Mouse (Mus musculus): ENCODE measurements around the gene Acss2. TPM values are rescaled to one million over a fixed set of nuclear protein-coding genes. Genes with fewer than 3 reads are reported as not detected.
"Not testable (repeated sequence)": the region's sequence is repeated elsewhere in the genome, so short reads cannot be mapped to it uniquely, and the experiment has no call there.

Acss2 gene
- polyA plus RNA-seq, 1 experiment from 2014 or later = 25.8 TPM

- no peak overlapping the region for H3K27ac ChIP-seq (ENCODE audit: low read length)
- no peak overlapping the region for H3K9ac ChIP-seq (ENCODE audit: low read depth, low read length)
- no peak for ATAC-seq
- H3K4me2 ChIP-seq (ENCODE audit: low read depth, low read length) = no peak overlapping the region
- no peaks in the 10 kb centered on the region for H3K4me1 ChIP-seq (ENCODE audit: control insufficient read depth, insufficient read depth, low read length)
- H3K27me3 ChIP-seq (replicated peaks; ENCODE audit: control insufficient read depth, insufficient read depth, low read length) = no peaks in the 10 kb centered on the region
- no peaks in the 10 kb centered on the region for H3K36me3 ChIP-seq (ENCODE audit: control insufficient read depth, insufficient read depth, low read length)
- no peak overlapping the region for H3K4me3 ChIP-seq (ENCODE audit: low read length)
- H3K9me3 ChIP-seq (ENCODE audit: control insufficient read depth, low read length) = no peaks in the 10 kb centered on the region
Measured at GRCm38 (mm10) chr2:155536292-155536691, 18.5 kb downstream of the Acss2 start.

GRCm38 (mm10) chr2:155537761-155538462 lies 20.2 kb downstream of the Acss2 start:
- no peak for ATAC-seq
- no peak overlapping the region for H3K9ac ChIP-seq (ENCODE audit: low read depth, low read length)

GRCm38 (mm10) chr2:155538463-155539057 lies 20.8 kb downstream of the Acss2 start:
- WGBS = 79% methylated on average over 13 of the region's 19 CpGs
- not testable (repeated sequence) for H3K36me3 ChIP-seq (ENCODE audit: control insufficient read depth, insufficient read depth, low read length); H3K4me1 ChIP-seq (ENCODE audit: control insufficient read depth, insufficient read depth, low read length); ATAC-seq; H3K27me3 ChIP-seq (replicated peaks; ENCODE audit: control insufficient read depth, insufficient read depth, low read length); H3K27ac ChIP-seq (ENCODE audit: low read length); H3K9me3 ChIP-seq (ENCODE audit: control insufficient read depth, low read length); H3K9ac ChIP-seq (ENCODE audit: low read depth, low read length); H3K4me2 ChIP-seq (ENCODE audit: low read depth, low read length); H3K4me3 ChIP-seq (ENCODE audit: low read length)

More at GRCm38 (mm10) chr2:155537761-155538462, 20.2 kb downstream of the Acss2 start:
- no peaks in the 10 kb centered on the region for H3K4me1 ChIP-seq (ENCODE audit: control insufficient read depth, insufficient read depth, low read length)
- H3K27ac ChIP-seq (ENCODE audit: low read length) = no peak overlapping the region
- no peaks in the 10 kb centered on the region for H3K9me3 ChIP-seq (ENCODE audit: control insufficient read depth, low read length)
- H3K4me3 ChIP-seq (ENCODE audit: low read length) = no peak overlapping the region
- 74% methylated on average over 5 of the region's 5 CpGs for WGBS
- no peaks in the 10 kb centered on the region for H3K27me3 ChIP-seq (replicated peaks; ENCODE audit: control insufficient read depth, insufficient read depth, low read length)
- H3K36me3 ChIP-seq (ENCODE audit: control insufficient read depth, insufficient read depth, low read length) = no peaks in the 10 kb centered on the region
- no peak overlapping the region for H3K4me2 ChIP-seq (ENCODE audit: low read depth, low read length)

GRCm38 (mm10) chr2:155539696-155540095 lies 21.9 kb downstream of the Acss2 start:
- H3K4me1 ChIP-seq (ENCODE audit: control insufficient read depth, insufficient read depth, low read length) = no peaks in the 10 kb centered on the region
- no peaks in the 10 kb centered on the region for H3K36me3 ChIP-seq (ENCODE audit: control insufficient read depth, insufficient read depth, low read length)
- H3K4me3 ChIP-seq (ENCODE audit: low read length) = no peak overlapping the region
- no peak overlapping the region for H3K4me2 ChIP-seq (ENCODE audit: low read depth, low read length)
- no peak for ATAC-seq
- H3K9ac ChIP-seq (ENCODE audit: low read depth, low read length) = no peak overlapping the region
- no peak overlapping the region for H3K27ac ChIP-seq (ENCODE audit: low read length)
- H3K27me3 ChIP-seq (replicated peaks; ENCODE audit: control insufficient read depth, insufficient read depth, low read length) = no peaks in the 10 kb centered on the region
- H3K9me3 ChIP-seq (ENCODE audit: control insufficient read depth, low read length) = no peaks in the 10 kb centered on the region

GRCm38 (mm10) chr2:155540822-155541458 lies 23.2 kb downstream of the Acss2 start:
- no peak overlapping the region for H3K9ac ChIP-seq (ENCODE audit: low read depth, low read length)
- WGBS = 63% methylated on average over 6 of the region's 6 CpGs
- H3K27ac ChIP-seq (ENCODE audit: low read length) = no peak overlapping the region
- no peak overlapping the region for H3K4me3 ChIP-seq (ENCODE audit: low read length)
- H3K27me3 ChIP-seq (replicated peaks; ENCODE audit: control insufficient read depth, insufficient read depth, low read length) = no peaks in the 10 kb centered on the region
- ATAC-seq = no peak
- no peaks in the 10 kb centered on the region for H3K9me3 ChIP-seq (ENCODE audit: control insufficient read depth, low read length)
- no peaks in the 10 kb centered on the region for H3K36me3 ChIP-seq (ENCODE audit: control insufficient read depth, insufficient read depth, low read length)
- H3K4me2 ChIP-seq (ENCODE audit: low read depth, low read length) = no peak overlapping the region
- no peaks in the 10 kb centered on the region for H3K4me1 ChIP-seq (ENCODE audit: control insufficient read depth, insufficient read depth, low read length)

- H3K4me3 ChIP-seq (ENCODE audit: low read length) = no peak overlapping the region
- no peaks in the 10 kb centered on the region for H3K27me3 ChIP-seq (replicated peaks; ENCODE audit: control insufficient read depth, insufficient read depth, low read length)
- no peaks in the 10 kb centered on the region for H3K9me3 ChIP-seq (ENCODE audit: control insufficient read depth, low read length)
- no peaks in the 10 kb centered on the region for H3K36me3 ChIP-seq (ENCODE audit: control insufficient read depth, insufficient read depth, low read length)
- H3K4me2 ChIP-seq (ENCODE audit: low read depth, low read length) = no peak overlapping the region
- no peak overlapping the region for H3K27ac ChIP-seq (ENCODE audit: low read length)
- no peaks in the 10 kb centered on the region for H3K4me1 ChIP-seq (ENCODE audit: control insufficient read depth, insufficient read depth, low read length)
- WGBS = 72% methylated on average over 1 of the region's 1 CpGs
- H3K9ac ChIP-seq (ENCODE audit: low read depth, low read length) = no peak overlapping the region
- no peak for ATAC-seq
Measured at GRCm38 (mm10) chr2:155546955-155547354, 29.2 kb downstream of the Acss2 start.

GRCm38 (mm10) chr2:155552336-155552735 lies 34.6 kb downstream of the Acss2 start:
- no peaks in the 10 kb centered on the region for H3K36me3 ChIP-seq (ENCODE audit: control insufficient read depth, insufficient read depth, low read length)
- H3K9ac ChIP-seq (ENCODE audit: low read depth, low read length) = no peak overlapping the region
- H3K4me3 ChIP-seq (ENCODE audit: low read length) = no peak overlapping the region
- H3K27me3 ChIP-seq (replicated peaks; ENCODE audit: control insufficient read depth, insufficient read depth, low read length) = no peaks in the 10 kb centered on the region
- no peak overlapping the region for H3K27ac ChIP-seq (ENCODE audit: low read length)
- no peaks in the 10 kb centered on the region for H3K4me1 ChIP-seq (ENCODE audit: control insufficient read depth, insufficient read depth, low read length)
- H3K9me3 ChIP-seq (ENCODE audit: control insufficient read depth, low read length) = no peaks in the 10 kb centered on the region
- ATAC-seq = no peak
- no peak overlapping the region for H3K4me2 ChIP-seq (ENCODE audit: low read depth, low read length)

- Histone ChIP-seq H3K27me3 (replicated peaks; ENCODE audit: control insufficient read depth, insufficient read depth, low read length) (no peaks in the 10 kb centered on the region), H3K4me3 (ENCODE audit: low read length) (no peak overlapping the region)
Measured at GRCm38 (mm10) chr2:155552949-155553354, 35.2 kb downstream of the Acss2 start.

GRCm38 (mm10) chr2:155554426-155554985 lies 36.8 kb downstream of the Acss2 start:
- no peak overlapping the region for H3K27ac ChIP-seq (ENCODE audit: low read length)
- H3K36me3 ChIP-seq (ENCODE audit: control insufficient read depth, insufficient read depth, low read length) = no peaks in the 10 kb centered on the region
- H3K4me1 ChIP-seq (ENCODE audit: control insufficient read depth, insufficient read depth, low read length) = no peaks in the 10 kb centered on the region
- WGBS = 88% methylated on average over 2 of the region's 2 CpGs
- no peak overlapping the region for H3K4me2 ChIP-seq (ENCODE audit: low read depth, low read length)
- H3K4me3 ChIP-seq (ENCODE audit: low read length) = no peak overlapping the region
- ATAC-seq = no peak
- H3K27me3 ChIP-seq (replicated peaks; ENCODE audit: control insufficient read depth, insufficient read depth, low read length) = no peaks in the 10 kb centered on the region
- no peak overlapping the region for H3K9ac ChIP-seq (ENCODE audit: low read depth, low read length)
- no peaks in the 10 kb centered on the region for H3K9me3 ChIP-seq (ENCODE audit: control insufficient read depth, low read length)

More at GRCm38 (mm10) chr2:155552949-155553354, 35.2 kb downstream of the Acss2 start:
- Histone ChIP-seq H3K9me3 (ENCODE audit: control insufficient read depth, low read length) (no peaks in the 10 kb centered on the region), H3K4me1 (ENCODE audit: control insufficient read depth, insufficient read depth, low read length) (no peaks in the 10 kb centered on the region), H3K27ac (ENCODE audit: low read length) (peak overlapping the region; percentile 71), H3K4me2 (ENCODE audit: low read depth, low read length) (no peak overlapping the region), H3K9ac (ENCODE audit: low read depth, low read length) (no peak overlapping the region), H3K36me3 (ENCODE audit: control insufficient read depth, insufficient read depth, low read length) (no peaks in the 10 kb centered on the region)
- peak; percentile 95 for ATAC-seq

All from intestine, embryonic 16.5 days (tissue).